Mouse (Mus musculus) megakaryocyte, embryonic 14.5 days (primary cell): ENCODE data around the gene Ptn. TPM values are rescaled to one million over a fixed set of nuclear protein-coding genes. Genes with fewer than 3 reads are reported as not detected.

Experiments
- H3K27me3 ChIP-seq: replicated peaks from 2 replicates; pipeline ENCODE3; 2012; ENCODE audit warnings: inconsistent platforms
- H3K36me3 ChIP-seq: replicated peaks from 2 replicates; pipeline ENCODE3; 2012; ENCODE audit warnings: low read length, inconsistent platforms, mixed read lengths
- H3K4me1 ChIP-seq: 2 replicates; pipeline ENCODE4 v1.6.1; 2012; ENCODE audit warnings: inconsistent platforms
- H3K4me3 ChIP-seq: replicated peaks from 2 replicates; pipeline ENCODE3; 2012; ENCODE audit warnings: moderate library complexity, mild to moderate bottlenecking, inconsistent platforms
- H3K9me3 ChIP-seq: 2 replicates; pipeline ENCODE4 v1.6.1; 2012; ENCODE audit warnings: inconsistent platforms
- FLI1 ChIP-seq: IDR thresholded peaks from 2 replicates; pipeline ENCODE4 v1.6.1; 2012; ENCODE audit warnings: low read length, inconsistent platforms, mixed read lengths
- GATA1 ChIP-seq: IDR thresholded peaks from 3 replicates; pipeline ENCODE4 v1.6.1; 2012; ENCODE audit warnings: mixed read lengths, low read length, inconsistent platforms, borderline replicate concordance
- polyA plus RNA-seq: library from polyadenylated mRNA; stranded (reverse); fragments of >175 nt; gene quantifications from 2 replicates; pipeline ENCODE4 v1.2.3, GENCODE M21; 2012; ENCODE audit warnings: low replicate concordance; ENCODE audit not compliant: insufficient read depth

Gene Ptn
- polyA plus RNA-seq, 1 experiment, result not detected

DNA sequence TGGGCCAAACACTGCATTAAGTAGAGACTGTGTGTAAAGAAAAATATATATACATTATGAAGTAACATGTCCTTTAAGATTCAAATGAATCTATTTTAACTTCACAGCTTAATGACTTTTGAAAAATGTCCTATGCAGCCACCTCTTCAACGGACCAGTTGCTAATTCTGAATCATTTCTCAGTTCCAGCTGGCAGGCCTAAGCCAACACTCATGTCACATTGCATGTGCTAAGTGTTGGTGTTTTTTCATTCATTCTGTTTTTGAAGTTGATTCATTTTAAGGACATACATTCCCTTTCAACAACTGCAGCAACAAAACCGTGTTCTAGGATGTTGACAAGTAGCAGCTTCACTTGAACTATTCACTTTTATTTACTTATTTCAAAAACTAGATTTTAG lies 6.0 kb upstream of the Ptn start:
- H3K27me3 ChIP-seq, result no peaks in the 10 kb centered on the region
- H3K4me3 ChIP-seq, result no peak overlapping the region
- no peaks in the 10 kb centered on the region for H3K36me3 ChIP-seq
- H3K9me3 ChIP-seq, result no peaks in the 10 kb centered on the region
- no peaks in the 10 kb centered on the region for H3K4me1 ChIP-seq
- TF ChIP-seq FLI1, result no peak
- TF ChIP-seq GATA1, result no peak

- TF ChIP-seq FLI1 (no peak), GATA1 (no peak)
- H3K9me3 ChIP-seq, result peaks cover 9% of the 10 kb centered on the region; the same call in 1 of the 2 replicates
- no peaks in the 10 kb centered on the region for H3K36me3 ChIP-seq
- H3K4me1 ChIP-seq, result no peaks in the 10 kb centered on the region
- H3K27me3 ChIP-seq, result peaks cover 3% of the 10 kb centered on the region
- H3K4me3 ChIP-seq, result no peak overlapping the region
Observed at GRCm38 (mm10) chr6:36812666-36813515, 2.9 kb upstream of the Ptn start.

DNA sequence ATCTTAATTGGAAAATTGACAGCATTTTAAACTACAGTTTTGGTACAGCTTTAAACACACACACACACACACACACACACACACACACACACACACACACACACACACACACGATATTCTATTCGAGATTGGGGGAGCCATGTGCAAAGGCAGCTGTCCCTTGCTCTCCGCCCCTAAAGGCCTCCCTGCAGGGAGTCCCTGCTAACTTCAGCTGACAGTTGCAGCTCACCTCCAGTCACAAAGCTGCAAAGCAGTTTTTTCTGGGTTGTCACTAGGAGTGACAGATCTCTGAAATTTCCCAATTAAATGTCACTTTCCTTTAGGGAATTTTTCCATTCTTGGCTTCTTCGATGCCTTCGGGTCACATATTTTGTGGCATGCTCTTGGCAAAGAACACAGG lies 428 bp upstream of the Ptn start:
- Histone ChIP-seq H3K9me3 (peaks cover 13% of the 10 kb centered on the region; the same call in 1 of the 2 replicates), H3K4me3 (no peak overlapping the region), H3K4me1 (no peaks in the 10 kb centered on the region), H3K27me3 (peaks cover 3% of the 10 kb centered on the region), H3K36me3 (no peaks in the 10 kb centered on the region)
- TF ChIP-seq GATA1 (no peak), FLI1 (no peak)

DNA sequence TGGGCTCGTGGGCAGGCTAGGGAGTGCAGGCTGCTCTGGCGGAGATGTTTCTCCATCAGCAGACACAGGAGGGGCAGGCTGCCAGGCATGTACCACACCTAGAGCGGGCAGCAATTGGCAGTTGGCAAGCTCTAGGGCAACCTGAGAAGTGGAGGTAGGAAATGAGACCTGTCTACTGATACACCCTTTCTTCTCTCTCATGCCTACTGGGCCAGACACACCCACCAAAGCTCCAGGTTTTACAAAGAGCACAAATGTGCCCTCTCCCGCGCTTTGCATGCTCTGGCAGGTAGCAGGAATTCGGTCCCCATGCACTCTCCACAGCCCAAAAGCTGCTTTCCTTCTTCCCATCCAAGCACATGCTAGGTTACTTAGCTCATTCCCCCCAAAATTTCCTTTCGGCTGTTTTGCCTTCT lies 701 bp downstream of the Ptn start:
- peaks cover 3% of the 10 kb centered on the region for H3K27me3 ChIP-seq
- TF ChIP-seq FLI1 (no peak), GATA1 (no peak)
- H3K4me3 ChIP-seq, result no peak overlapping the region
- no peaks in the 10 kb centered on the region for H3K4me1 ChIP-seq
- peaks cover 13% of the 10 kb centered on the region; the same call in 1 of the 2 replicates for H3K9me3 ChIP-seq
- no peaks in the 10 kb centered on the region for H3K36me3 ChIP-seq

GRCm38 (mm10) chr6:36808306-36809058 lies 1.5 kb downstream of the Ptn start:
- Histone ChIP-seq H3K36me3 (no peaks in the 10 kb centered on the region), H3K4me3 (no peak overlapping the region), H3K4me1 (no peaks in the 10 kb centered on the region), H3K9me3 (peaks cover 13% of the 10 kb centered on the region; the same call in 1 of the 2 replicates), H3K27me3 (peaks cover 3% of the 10 kb centered on the region)
- TF ChIP-seq GATA1 (no peak), FLI1 (no peak)

- TF ChIP-seq FLI1 (no peak), GATA1 (no peak)
- Histone ChIP-seq H3K4me3 (no peak overlapping the region), H3K36me3 (no peaks in the 10 kb centered on the region), H3K27me3 (peaks cover 3% of the 10 kb centered on the region), H3K9me3 (peaks cover 13% of the 10 kb centered on the region; the same call in 1 of the 2 replicates), H3K4me1 (no peaks in the 10 kb centered on the region)
Observed at GRCm38 (mm10) chr6:36806906-36807305, 3.1 kb downstream of the Ptn start.

- Histone ChIP-seq H3K9me3 (no peaks in the 10 kb centered on the region), H3K4me3 (no peak overlapping the region), H3K36me3 (no peaks in the 10 kb centered on the region), H3K4me1 (no peaks in the 10 kb centered on the region), H3K27me3 (no peaks in the 10 kb centered on the region)
- TF ChIP-seq GATA1 (no peak), FLI1 (no peak)
Observed at GRCm38 (mm10) chr6:36800309-36800946, 9.6 kb downstream of the Ptn start.

- Histone ChIP-seq H3K4me3 (no peak overlapping the region), H3K27me3 (no peaks in the 10 kb centered on the region)
Observed at GRCm38 (mm10) chr6:36797066-36797655, 12.9 kb downstream of the Ptn start.

DNA sequence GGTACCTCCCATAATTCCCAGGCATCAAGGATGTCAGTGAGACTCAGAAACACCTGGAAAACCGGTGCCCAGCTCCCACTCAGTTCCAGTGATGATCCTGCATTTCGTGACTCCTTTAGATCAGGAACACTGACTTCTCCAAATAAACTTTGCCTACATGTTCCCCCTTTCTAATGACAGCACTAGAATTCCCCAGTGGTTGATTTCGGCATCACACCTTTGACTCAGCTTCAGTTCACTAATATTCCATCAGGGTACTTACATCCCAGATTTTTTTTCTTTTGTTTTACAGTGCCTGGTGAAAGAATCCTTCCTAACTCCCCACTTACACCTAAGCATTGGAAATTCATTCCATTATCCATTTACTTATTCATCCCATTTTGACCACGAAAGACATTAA lies 15.5 kb downstream of the Ptn start:
- TF ChIP-seq GATA1, result no peak
- no peak for TF ChIP-seq FLI1
- Histone ChIP-seq H3K4me1 (no peaks in the 10 kb centered on the region), H3K4me3 (no peak overlapping the region), H3K27me3 (no peaks in the 10 kb centered on the region), H3K9me3 (no peaks in the 10 kb centered on the region), H3K36me3 (no peaks in the 10 kb centered on the region)

More at GRCm38 (mm10) chr6:36797066-36797655, 12.9 kb downstream of the Ptn start:
- no peaks in the 10 kb centered on the region for H3K4me1 ChIP-seq
- no peaks in the 10 kb centered on the region for H3K36me3 ChIP-seq
- TF ChIP-seq FLI1, result no peak
- no peak for TF ChIP-seq GATA1
- no peaks in the 10 kb centered on the region for H3K9me3 ChIP-seq
